Mouse (Mus musculus) spleen, adult 2 months (tissue): ENCODE measurements around the gene Tmem223. TPM values are rescaled to one million over a fixed set of nuclear protein-coding genes. Genes with fewer than 3 reads are reported as not detected.

ENCODE experiments used
- DNase-seq, 2 experiments: peaks; one replicate each; pipeline versions ENCODE4 v3.0.0 to v3.0.0-alpha.2; 2012 to 2021; ENCODE audit warnings: low spot score in 2 of 2, low read depth in 1 of 2
- H3K27ac ChIP-seq: fragments of 200-500 bp; 2 replicates; pipeline ENCODE4 v1.5.1; 2012; ENCODE audit warnings: low read length, inconsistent platforms; ENCODE audit not compliant: insufficient read depth
- H3K27me3 ChIP-seq: fragments of 200-500 bp; 2 replicates; pipeline ENCODE4 v1.6.1; 2012; ENCODE audit warnings: mild to moderate bottlenecking, moderate library complexity, low read length, inconsistent platforms; ENCODE audit not compliant: control insufficient read depth, insufficient read depth
- H3K36me3 ChIP-seq: fragments of 200-500 bp; 2 replicates; pipeline ENCODE4 v1.6.1; 2012; ENCODE audit warnings: mild to moderate bottlenecking, low read length, inconsistent platforms; ENCODE audit not compliant: control insufficient read depth, insufficient read depth
- H3K4me1 ChIP-seq: fragments of 200-500 bp; 2 replicates; pipeline ENCODE4 v1.6.1; 2011; ENCODE audit warnings: inconsistent platforms; ENCODE audit not compliant: control insufficient read depth, insufficient read depth, insufficient read length
- H3K4me3 ChIP-seq: fragments of 200-500 bp; 2 replicates; pipeline ENCODE4 v1.5.1; 2011; ENCODE audit warnings: mild to moderate bottlenecking, inconsistent platforms; ENCODE audit not compliant: insufficient read depth, insufficient read length; ENCODE audit errors: extremely low read depth
- CTCF ChIP-seq: fragments of 200-500 bp; IDR thresholded peaks from 2 replicates; pipeline ENCODE4 v1.5.1; 2011; ENCODE audit warnings: mild to moderate bottlenecking, inconsistent platforms; ENCODE audit not compliant: insufficient read depth, insufficient read length, insufficient replicate concordance; ENCODE audit errors: extremely low read depth
- POLR2A ChIP-seq: fragments of 200-500 bp; IDR thresholded peaks from 2 replicates; pipeline ENCODE4 v1.6.1; 2011; ENCODE audit warnings: low read depth, low read length, inconsistent platforms
- WGBS: fragments of 180-500 bp; shearing (Covaris S2); methylation state at CpG from one replicate; pipeline ENCODE4 v1.1.7; 2018; 5-methylcytosine and 5-hydroxymethylcytosine counted together
- polyA plus RNA-seq: library from polyadenylated mRNA; depleted of rRNA; stranded (reverse); fragments of >200 nt; gene quantifications from 2 replicates; pipeline ENCODE4 v1.2.3, GENCODE M21; 2012; rRNA removed

Gene Tmem223
- polyA plus RNA-seq, 1 experiment = 86.1 TPM

- WGBS = 11% methylated on average over 14 of the region's 14 CpGs
Measured at GRCm38 (mm10) chr19:8818301-8818798, 47.6 kb downstream of the Tmem223 start.

GRCm38 (mm10) chr19:8818801-8819595 is 48.2 kb downstream of the Tmem223 start, which contains the start of gene Ttc9c:
Gene Ttc9c (minus strand): TSS chr19:8819333.
- peak within 1 kb of the TSS; percentile 91 for H3K4me3 ChIP-seq
- peak; percentile 90 to 93 for DNase-seq
- no peak for TF ChIP-seq CTCF
- peak; percentile 57 for TF ChIP-seq POLR2A
- peaks cover 7% of the 10 kb centered on the region for H3K4me1 ChIP-seq
- no peaks in the 10 kb centered on the region for H3K27me3 ChIP-seq
- peak within 1 kb of the TSS; percentile 98 for H3K27ac ChIP-seq
- under 1% methylated on average over 33 of the region's 33 CpGs for WGBS
- peaks cover 14% of the 10 kb centered on the region for H3K36me3 ChIP-seq

More at GRCm38 (mm10) chr19:8818301-8818798, 47.6 kb downstream of the Tmem223 start:
- H3K36me3 ChIP-seq = peaks cover 14% of the 10 kb centered on the region
- peaks cover 7% of the 10 kb centered on the region for H3K4me1 ChIP-seq
- no peaks in the 10 kb centered on the region for H3K27me3 ChIP-seq
- peak overlapping the region; percentile 78 for H3K4me3 ChIP-seq
- no peak for DNase-seq
- H3K27ac ChIP-seq = peak overlapping the region; percentile 97
- TF ChIP-seq CTCF = no peak
- no peak for TF ChIP-seq POLR2A

GRCm38 (mm10) chr19:8819596-8820423 is 49.0 kb downstream of the Tmem223 start, which contains the start of gene Hnrnpul2:
Gene Hnrnpul2 (plus strand): TSS chr19:8820010.
- H3K4me3 ChIP-seq = peak within 1 kb of the TSS; percentile 91
- peak; percentile 99 for DNase-seq
- peak; percentile 94 for TF ChIP-seq POLR2A
- no peak for TF ChIP-seq CTCF
- peak within 1 kb of the TSS; percentile 98 for H3K27ac ChIP-seq
- no peaks in the 10 kb centered on the region for H3K27me3 ChIP-seq
- under 1% methylated on average over 83 of the region's 83 CpGs for WGBS
- peaks cover 7% of the 10 kb centered on the region for H3K4me1 ChIP-seq
- H3K36me3 ChIP-seq = peaks cover 18% of the 10 kb centered on the region

- peaks cover 7% of the 10 kb centered on the region for H3K4me1 ChIP-seq
- WGBS = under 1% methylated on average over 47 of the region's 48 CpGs
- DNase-seq = no peak
Measured at GRCm38 (mm10) chr19:8820424-8820956, 49.7 kb downstream of the Tmem223 start.

GRCm38 (mm10) chr19:8821146-8821545 is 50.4 kb downstream of the Tmem223 start:
- DNase-seq = no peak
- under 1% methylated on average over 7 of the region's 7 CpGs for WGBS
- Histone ChIP-seq H3K27ac (peak overlapping the region; percentile 98), H3K4me1 (peaks cover 7% of the 10 kb centered on the region), H3K27me3 (no peaks in the 10 kb centered on the region), H3K4me3 (peak overlapping the region; percentile 91), H3K36me3 (peaks cover 27% of the 10 kb centered on the region)
- no peak for TF ChIP-seq POLR2A
- no peak for TF ChIP-seq CTCF

More at GRCm38 (mm10) chr19:8820424-8820956, 49.7 kb downstream of the Tmem223 start:
- no peaks in the 10 kb centered on the region for H3K27me3 ChIP-seq
- H3K36me3 ChIP-seq = peaks cover 24% of the 10 kb centered on the region
- H3K27ac ChIP-seq = peak overlapping the region; percentile 98
- H3K4me3 ChIP-seq = peak overlapping the region; percentile 91
- no peak for TF ChIP-seq POLR2A
- TF ChIP-seq CTCF = no peak

Other genes starting within 250 kb of the Tmem223 start
- 0.06 TPM in 1 of 2 replicates, not detected in the other for gene Slc22a8, start 179.7 kb upstream of the Tmem223 start, polyA plus RNA-seq
- 0.08 TPM in 1 of 2 replicates, not detected in the other for gene Slc22a6, start 153.0 kb upstream of the Tmem223 start, polyA plus RNA-seq
- 0.05 and 0.07 TPM in 2 replicates for gene Chrm1, start 107.2 kb upstream of the Tmem223 start, polyA plus RNA-seq
- gene Slc3a2, start 47.6 kb upstream of the Tmem223 start, polyA plus RNA-seq = 122 and 129 TPM in 2 replicates
- 26.2 and 30.2 TPM in 2 replicates for gene Wdr74, start 35.2 kb upstream of the Tmem223 start, polyA plus RNA-seq
- gene 1700092M07Rik, start 30.3 kb upstream of the Tmem223 start, polyA plus RNA-seq = not detected in 2 replicates
- gene Stx5a, start 29.6 kb upstream of the Tmem223 start, polyA plus RNA-seq = 52.8 and 53.0 TPM in 2 replicates
- 80.2 and 104 TPM in 2 replicates for gene Nxf1, start 13.9 kb upstream of the Tmem223 start, polyA plus RNA-seq
- gene Tmem179b, start 3.5 kb downstream of the Tmem223 start, polyA plus RNA-seq = 87.9 and 117 TPM in 2 replicates
- 11.3 and 15.8 TPM in 2 replicates for gene Taf6l, start 15.4 kb downstream of the Tmem223 start, polyA plus RNA-seq
- 27.9 and 30.3 TPM in 2 replicates for gene Polr2g, start 27.6 kb downstream of the Tmem223 start, polyA plus RNA-seq
- 2.4 and 2.5 TPM in 2 replicates for gene Zbtb3, start 31.6 kb downstream of the Tmem223 start, polyA plus RNA-seq
- gene Ttc9c, start 48.3 kb downstream of the Tmem223 start, polyA plus RNA-seq = 13.2 and 14.2 TPM in 2 replicates
- 22.0 and 25.4 TPM in 2 replicates for gene Hnrnpul2, start 49.0 kb downstream of the Tmem223 start, polyA plus RNA-seq
- gene AC129217.1, start 58.8 kb downstream of the Tmem223 start, polyA plus RNA-seq = not detected in 2 replicates
- 91.7 and 116 TPM in 2 replicates for gene Bscl2, start 66.5 kb downstream of the Tmem223 start, polyA plus RNA-seq
- gene Gng3, start 68.2 kb downstream of the Tmem223 start, polyA plus RNA-seq = 0.05 and 0.09 TPM in 2 replicates
- gene Lrrn4cl, start 79.8 kb downstream of the Tmem223 start, polyA plus RNA-seq = 0.23 and 0.27 TPM in 2 replicates
- gene Ubxn1, start 100.5 kb downstream of the Tmem223 start, polyA plus RNA-seq = 57.9 and 80.6 TPM in 2 replicates
- 20.8 and 27.9 TPM in 2 replicates for gene Uqcc3, start 109.9 kb downstream of the Tmem223 start, polyA plus RNA-seq
- gene Lbhd1, start 112.7 kb downstream of the Tmem223 start, polyA plus RNA-seq = 0.94 and 1.4 TPM in 2 replicates
- gene Gm49403, start 112.9 kb downstream of the Tmem223 start, polyA plus RNA-seq = not detected in 2 replicates
- gene 1810009A15Rik, start 117.9 kb downstream of the Tmem223 start, polyA plus RNA-seq = 11.5 and 15.2 TPM in 2 replicates
- gene Gm49416, start 117.9 kb downstream of the Tmem223 start, polyA plus RNA-seq = 1.2 TPM in 1 of 2 replicates, not detected in the other
- gene Ints5, start 122.0 kb downstream of the Tmem223 start, polyA plus RNA-seq = 21.2 and 27.5 TPM in 2 replicates
- 85.2 and 86.9 TPM in 2 replicates for gene Ganab, start 127.1 kb downstream of the Tmem223 start, polyA plus RNA-seq
- gene B3gat3, start 149.4 kb downstream of the Tmem223 start, polyA plus RNA-seq = 86.0 and 93.4 TPM in 2 replicates
- 10.0 and 11.9 TPM in 2 replicates for gene Rom1, start 158.4 kb downstream of the Tmem223 start, polyA plus RNA-seq
- gene Eml3, start 158.6 kb downstream of the Tmem223 start, polyA plus RNA-seq = 72.3 and 77.7 TPM in 2 replicates
- gene Mta2, start 170.9 kb downstream of the Tmem223 start, polyA plus RNA-seq = 35.0 and 37.7 TPM in 2 replicates
- gene Tut1, start 182.9 kb downstream of the Tmem223 start, polyA plus RNA-seq = 18.3 and 22.3 TPM in 2 replicates
- gene Eef1g, start 196.0 kb downstream of the Tmem223 start, polyA plus RNA-seq = 206 and 242 TPM in 2 replicates
- 6.9 and 8.0 TPM in 2 replicates for gene Ahnak, start 218.3 kb downstream of the Tmem223 start, polyA plus RNA-seq